Mouse (Mus musculus): Measurements from ENCODE around the gene Lat. TPM values are rescaled to one million over a fixed set of nuclear protein-coding genes. Genes with fewer than 3 reads are reported as not detected.
"Not testable (repeated sequence)": the region's sequence is repeated elsewhere in the genome, so short reads cannot be mapped to it uniquely, and the experiment has no call there.

Gene Lat
- total RNA-seq (2021): 1 to 10 TPM in 1 of 2 experiments, under 1 TPM in 1; 0.27 to 2.4 TPM
- long read RNA-seq, experiment 1: 0 reads
- long read RNA-seq, experiment 2, partial matches to known transcripts: 0 of 1 reads
- long read RNA-seq, experiment 2, other reads (novel, unspliced or antisense): 1 of 1 reads

- no peak for DNase-seq
- intact Hi-C loops (cut with DNase I): no loop called here
Measured at GRCm38 (mm10) chr7:126369393-126369792, at the start of gene Lat. Lat (minus strand) TSS chr7:126369570.

- intact Hi-C loops (cut with DNase I): no loop called here
- DNase-seq: no peak
Measured at GRCm38 (mm10) chr7:126418496-126418895, 49.1 kb upstream of the Lat start.

GRCm38 (mm10) chr7:126417606-126418005 lies 48.2 kb upstream of the Lat start:
- DNase-seq: no peak
- intact Hi-C loops (cut with DNase I): no loop called here

GRCm38 (mm10) chr7:126417045-126417444 lies 47.7 kb upstream of the Lat start:
- DNase-seq: no peak
- intact Hi-C loops (cut with DNase I): no loop called here

- no peak for DNase-seq
- intact Hi-C loops (cut with DNase I): no loop called here
Measured at GRCm38 (mm10) chr7:126416615-126417014, 47.2 kb upstream of the Lat start.

- DNase-seq: no peak
- intact Hi-C loops (cut with DNase I): no loop called here
Measured at GRCm38 (mm10) chr7:126414725-126415124, 45.4 kb upstream of the Lat start, which contains the start of gene Cd19. Cd19 (minus strand) TSS chr7:126414889.

GRCm38 (mm10) chr7:126411061-126411460 lies 41.7 kb upstream of the Lat start:
- no peak for DNase-seq
- intact Hi-C loops (cut with DNase I): no loop called here

- intact Hi-C loops (cut with DNase I): no loop called here
- DNase-seq: no peak
Measured at GRCm38 (mm10) chr7:126408686-126409085, 39.3 kb upstream of the Lat start.

- DNase-seq; intact Hi-C loops (cut with DNase I): not testable (repeated sequence)
Measured at GRCm38 (mm10) chr7:126402518-126402917, 33.1 kb upstream of the Lat start.

- intact Hi-C loops (cut with DNase I): loop anchor here (2.0 kb wide), 1 partner anchor 129 kb away; no protein-coding TSS in a partner anchor
- DNase-seq: peak; percentile 65 to 80
Measured at GRCm38 (mm10) chr7:126399548-126399947, 30.2 kb upstream of the Lat start.

- intact Hi-C loops (cut with DNase I): loop anchor here (2.0 kb wide), 1 partner anchor 131 kb away; no protein-coding TSS in a partner anchor
Measured at GRCm38 (mm10) chr7:126397822-126398221, 28.5 kb upstream of the Lat start.

GRCm38 (mm10) chr7:126397221-126397620 lies 27.9 kb upstream of the Lat start:
- intact Hi-C loops (cut with DNase I): no loop called here
- no peak for DNase-seq

More at GRCm38 (mm10) chr7:126397822-126398221, 28.5 kb upstream of the Lat start:
- DNase-seq: no peak

GRCm38 (mm10) chr7:126396298-126397119 lies 27.1 kb upstream of the Lat start, which contains the start of gene Nfatc2ip:
Nfatc2ip (minus strand) TSS chr7:126396737.
- DNase-seq: peak; percentile 85 to 98
- intact Hi-C loops (cut with DNase I): no loop called here

GRCm38 (mm10) chr7:126392086-126392884 lies 22.9 kb upstream of the Lat start:
- intact Hi-C loops (cut with DNase I); DNase-seq: not testable (repeated sequence)

GRCm38 (mm10) chr7:126388185-126388584 lies 18.8 kb upstream of the Lat start:
- intact Hi-C loops (cut with DNase I): no loop called here
- no peak for DNase-seq

- no peak for DNase-seq
- intact Hi-C loops (cut with DNase I): no loop called here
Measured at GRCm38 (mm10) chr7:126383565-126383964, 14.2 kb upstream of the Lat start.

GRCm38 (mm10) chr7:126377278-126378158 lies 8.1 kb upstream of the Lat start, which contains the start of gene Spns1:
Spns1 (minus strand) TSS chr7:126377450.
- intact Hi-C loops (cut with DNase I): loop anchor here (2.0 to 5.0 kb wide), 2 partner anchors 53 to 115 kb away; no protein-coding TSS in a partner anchor
- DNase-seq: peak; percentile 85 to 91

- DNase-seq: peak in 1 of 2 experiments; percentile 23
- intact Hi-C loops (cut with DNase I): loop anchor here (2.0 to 5.0 kb wide), 2 partner anchors 52 to 115 kb away; no protein-coding TSS in a partner anchor
Measured at GRCm38 (mm10) chr7:126376903-126377277, 7.5 kb upstream of the Lat start.

GRCm38 (mm10) chr7:126375012-126375411 lies 5.6 kb upstream of the Lat start:
- intact Hi-C loops (cut with DNase I): loop anchor here (2.0 to 5.0 kb wide), 2 partner anchors 42 to 113 kb away; no protein-coding TSS in a partner anchor
- no peak for DNase-seq

All from gastrocnemius, postnatal 36 days (tissue).